Mouse (Mus musculus) urinary bladder, postnatal 0 days (tissue): ENCODE results near the gene Fbxl14. TPM values are rescaled to one million over a fixed set of nuclear protein-coding genes. Genes with fewer than 3 reads are reported as not detected.

ENCODE experiments used
- polyA plus RNA-seq: library from polyadenylated mRNA; unstranded; fragments of >200 nt; fragmentation: Nextera tagmentation; extraction: Ambion mirVana; gene quantifications from 2 replicates; pipeline ENCODE4 v1.2.1, GENCODE M21; 2015

Fbxl14 gene
- polyA plus RNA-seq: 2.4 and 3.1 TPM in 2 replicates

DNA sequence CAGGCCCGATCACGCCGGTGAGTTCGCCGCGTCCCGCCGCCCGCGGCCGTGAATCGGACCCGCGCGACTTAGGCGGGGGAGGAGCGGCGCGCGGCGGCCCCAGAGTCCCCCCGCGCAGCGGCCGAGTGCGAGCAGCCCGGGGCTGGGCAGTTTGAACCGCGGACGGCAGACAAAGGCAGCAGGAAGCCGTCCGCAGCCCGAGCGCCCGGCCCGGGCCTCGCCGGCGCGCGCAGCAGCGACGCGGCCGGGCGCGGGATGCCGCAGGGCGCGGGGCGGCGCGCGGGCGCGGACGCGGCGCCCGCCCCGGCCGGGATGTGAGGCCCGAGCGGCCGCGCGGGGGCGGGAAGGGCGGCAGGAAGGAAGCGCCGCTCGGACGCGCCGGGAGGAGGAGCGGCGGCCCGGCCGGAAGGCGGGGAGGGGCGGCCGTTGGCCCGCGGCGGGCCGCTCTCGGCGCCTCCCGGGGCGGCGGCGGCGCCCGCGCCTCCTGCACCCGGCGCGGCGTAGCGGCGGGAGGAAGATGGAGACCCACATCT, at the start of gene Fbxl14:
Gene Fbxl14 (plus strand): TSS at position 326 of the 533 bp plus-strand sequence.

Other genes with a start within 250 kb of the Fbxl14 start
- gene Cacna2d4, start 243.1 kb upstream of the Fbxl14 start, polyA plus RNA-seq: 0.05 and 0.08 TPM in 2 replicates
- 0.11 TPM in 1 of 2 replicates, not detected in the other for gene Lrtm2, start 148.9 kb upstream of the Fbxl14 start, polyA plus RNA-seq
- gene Adipor2, start 62.0 kb upstream of the Fbxl14 start, polyA plus RNA-seq: 51.0 and 55.6 TPM in 2 replicates
- 3.8 and 4.9 TPM in 2 replicates for gene Wnt5b, start 64.7 kb downstream of the Fbxl14 start, polyA plus RNA-seq